29 mouse cellular contexts compared by ENCODE assay signal in genomic region chr5:113596252-113596651, GRCm38 (mm10). TPM values are rescaled to one million over a fixed set of nuclear protein-coding genes. Genes with fewer than 3 reads are reported as not detected.
DNase-seq lines count a peak whose midpoint lies in the region; ATAC-seq and TF ChIP-seq lines count a peak whose summit lies in the region.
"Had no signal": no experiment of that assay in that cellular context is flagged by ENCODE, and none has a peak within 500 bp of the region (broad histone marks: within the 10 kb centered on the region; RNA-seq: fewer than 3 reads in every experiment).

No protein-coding gene starts in this region.

- TF ChIP-seq CTCF in E14TG2a.4 (conservative IDR thresholded peaks at IDR 0.05; ENCODE audit: low read length), result no peak

- peak; percentile 82 for DNase-seq in heart, adult 11 months
- no peak for DNase-seq in heart, embryonic 10.5 days (ENCODE audit: low spot score)
- DNase-seq in ES-CJ7 (ENCODE audit: low read depth, low spot score), result peak; percentile 89
- peak; percentile 61 for DNase-seq in WW6 (ENCODE audit: low read depth, low spot score)
- no peak for DNase-seq in natural killer cell, adult 2 months (ENCODE audit: low spot score in 2 of 2)
- DNase-seq: adrenal gland, adult 8-10 months; cerebellum, adult 11-12 months; cerebellum, adult 8-10 months; cerebellum, postnatal 10 days; cerebellum, postnatal 36 days; embryo, embryonic 11 days; gastrocnemius, postnatal 10 days; gastrocnemius, postnatal 36 days; heart, postnatal 10 days; heart, postnatal 36 days; kidney, adult 11 months had no signal

- no peak for ATAC-seq in kidney, embryonic 16.5 days (ENCODE audit: low FRiP score, low TSS enrichment)
- ATAC-seq: activated CD4-positive, CD25-positive, alpha-beta regulatory T cell, adult 4 months; CD4-positive, CD25-positive, alpha-beta regulatory T cell, adult 4 months; forebrain, embryonic 13.5 days; forebrain, embryonic 16.5 days; hindbrain, embryonic 16.5 days; intestine, embryonic 15.5 days had no signal

- H3K4me3 ChIP-seq in heart, embryonic 10.5 days, result no peak overlapping the region
- H3K4me3 ChIP-seq in E14TG2a.4 (replicated peaks; ENCODE audit: low read length), result peak overlapping the region; percentile 88
- H3K4me3 ChIP-seq in kidney, embryonic 16.5 days (ENCODE audit: low read length), result no peak overlapping the region
- H3K4me3 ChIP-seq: forebrain, embryonic 10.5 days; forebrain, embryonic 13.5 days; heart, embryonic 12.5 days; heart, embryonic 15.5 days; hindbrain, embryonic 10.5 days; hindbrain, embryonic 13.5 days; intestine, embryonic 15.5 days had no signal

- H3K4me1 ChIP-seq in heart, embryonic 10.5 days, result peaks cover 14% of the 10 kb centered on the region
- H3K4me1 ChIP-seq in E14TG2a.4 (replicated peaks; ENCODE audit: low read depth, low read length), result peaks cover 84% of the 10 kb centered on the region
- H3K4me1 ChIP-seq in kidney, embryonic 16.5 days (ENCODE audit: insufficient read depth, low read length), result 0 out of 2 replicates have a peak, but pooled peaks cover under 1% of the 10 kb centered on the region
- H3K4me1 ChIP-seq: intestine, embryonic 15.5 days had no signal

- H3K4me2 ChIP-seq in kidney, embryonic 16.5 days (replicated peaks; ENCODE audit: low read depth, low read length), result no peak overlapping the region
- H3K4me2 ChIP-seq: forebrain, embryonic 13.5 days; heart, embryonic 12.5 days; heart, embryonic 15.5 days; hindbrain, embryonic 13.5 days; intestine, embryonic 15.5 days had no signal

- no peaks in the 10 kb centered on the region for H3K9me3 ChIP-seq in heart, embryonic 10.5 days
- H3K9me3 ChIP-seq in E14TG2a.4 (ENCODE audit: low read length), result peaks cover 13% of the 10 kb centered on the region
- 0 out of 2 replicates have a peak, but pooled peaks cover 3% of the 10 kb centered on the region for H3K9me3 ChIP-seq in kidney, embryonic 16.5 days (ENCODE audit: low read length)
- H3K9me3 ChIP-seq: forebrain, embryonic 10.5 days; forebrain, embryonic 13.5 days; heart, embryonic 15.5 days; hindbrain, embryonic 13.5 days; intestine, embryonic 15.5 days had no signal

- H3K27ac ChIP-seq in heart, embryonic 10.5 days, result no peak overlapping the region
- H3K27ac ChIP-seq in kidney, embryonic 16.5 days (ENCODE audit: low read length), result no peak overlapping the region
- H3K27ac ChIP-seq: forebrain, embryonic 10.5 days; forebrain, embryonic 13.5 days; heart, embryonic 15.5 days; hindbrain, embryonic 10.5 days; intestine, embryonic 15.5 days had no signal

- peaks cover 15% of the 10 kb centered on the region; the same call in 1 of the 2 replicates for H3K27me3 ChIP-seq in heart, embryonic 10.5 days (ENCODE audit: insufficient read depth, poor library complexity, severe bottlenecking)
- H3K27me3 ChIP-seq in E14TG2a.4 (ENCODE audit: insufficient read depth, low read length), result no peaks in the 10 kb centered on the region
- H3K27me3 ChIP-seq in kidney, embryonic 16.5 days (ENCODE audit: insufficient read depth, low read length), result no peaks in the 10 kb centered on the region
- H3K27me3 ChIP-seq: forebrain, embryonic 13.5 days; hindbrain, embryonic 13.5 days; intestine, embryonic 15.5 days had no signal

- H3K36me3 ChIP-seq in heart, embryonic 10.5 days, result no peaks in the 10 kb centered on the region
- peaks cover 13% of the 10 kb centered on the region; the same call in 1 of the 2 replicates for H3K36me3 ChIP-seq in E14TG2a.4 (ENCODE audit: insufficient read depth, low read length)
- H3K36me3 ChIP-seq in kidney, embryonic 16.5 days (ENCODE audit: insufficient read depth, low read length), result no peaks in the 10 kb centered on the region
- H3K36me3 ChIP-seq: forebrain, embryonic 10.5 days; heart, embryonic 12.5 days; heart, embryonic 15.5 days; hindbrain, embryonic 10.5 days; hindbrain, embryonic 13.5 days; intestine, embryonic 15.5 days had no signal

- H3K9ac ChIP-seq in kidney, embryonic 16.5 days (replicated peaks; ENCODE audit: low read length), result no peak overlapping the region
- H3K9ac ChIP-seq: forebrain, embryonic 13.5 days; heart, embryonic 12.5 days; heart, embryonic 15.5 days; hindbrain, embryonic 13.5 days; intestine, embryonic 15.5 days had no signal

- WGBS in heart, embryonic 10.5 days, result 75% methylated on average over 9 of the region's 9 CpGs
- 88% methylated on average over 9 of the region's 9 CpGs for WGBS in kidney, embryonic 16.5 days

RNA-seq across cellular contexts. Expression of gene Cmklr1, which starts 54.0 kb away (rescaled TPM):
- 1.3 and 3.3 TPM in 2 replicates for polyA plus RNA-seq in heart, embryonic 10.5 days (2016; fragmentation: Nextera tagmentation; extraction: Ambion mirVana)
- polyA plus RNA-seq in kidney, embryonic 16.5 days (2015; fragmentation: Nextera tagmentation; extraction: Ambion mirVana), result 4.4 and 6.5 TPM in 2 replicates
- polyA plus RNA-seq: activated CD4-positive, CD25-positive, alpha-beta regulatory T cell, adult 4 months; CD4-positive, CD25-positive, alpha-beta regulatory T cell, adult 4 months had no signal

Comparison
In these comparisons a context has a peak if more than half of its experiments do, and no peak if none do; other contexts are left out.
1. DNase-seq: peak in heart, adult 11 months (single experiment), ES-CJ7 (single experiment) and WW6 (single experiment); none in heart, embryonic 10.5 days (single experiment) and natural killer cell, adult 2 months (0 of 2).